Mouse (Mus musculus) midbrain, embryonic 12.5 days (tissue): Measurements from ENCODE around the gene Bach2. TPM values are rescaled to one million over a fixed set of nuclear protein-coding genes. Genes with fewer than 3 reads are reported as not detected.

Experiments
- ATAC-seq: fragments of 200-750 bp; cut with Nextera tagmentation; 2 replicates; pipeline ENCODE4 v1.8.0; 2017; ENCODE audit warnings: low read depth, moderate TSS enrichment, moderate library complexity; ENCODE audit not compliant: low FRiP score
- H3K27ac ChIP-seq: fragments of 300-500 bp; sonication (generic); replicated peaks from 2 replicates; pipeline ENCODE4 v1.5.1; 2016; ENCODE audit warnings: mild to moderate bottlenecking
- H3K27me3 ChIP-seq: fragments of 300-500 bp; sonication (generic); 2 replicates; pipeline ENCODE4 v1.6.1; 2016; ENCODE audit warnings: mild to moderate bottlenecking
- H3K36me3 ChIP-seq: fragments of 300-500 bp; sonication (generic); 2 replicates; pipeline ENCODE4 v1.6.1; 2016
- H3K4me1 ChIP-seq: fragments of 300-500 bp; sonication (generic); 2 replicates; pipeline ENCODE4 v1.6.1; 2016
- H3K4me2 ChIP-seq: fragments of 300-500 bp; sonication (generic); replicated peaks from 2 replicates; pipeline ENCODE4 v1.6.1; 2016; ENCODE audit warnings: mild to moderate bottlenecking, moderate library complexity
- H3K4me3 ChIP-seq: fragments of 300-500 bp; sonication (generic); 2 replicates; pipeline ENCODE4 v1.5.1; 2016; ENCODE audit warnings: mild to moderate bottlenecking
- H3K9ac ChIP-seq: fragments of 300-500 bp; sonication (generic); replicated peaks from 2 replicates; pipeline ENCODE4 v1.6.1; 2016; ENCODE audit warnings: mild to moderate bottlenecking, moderate library complexity
- H3K9me3 ChIP-seq: fragments of 300-500 bp; sonication (generic); 2 replicates; pipeline ENCODE4 v1.6.1; 2016; ENCODE audit warnings: mild to moderate bottlenecking
- WGBS: fragments of 180-500 bp; shearing (Covaris S2); methylation state at CpG from one replicate; pipeline ENCODE4 v1.1.7; 2016; 5-methylcytosine and 5-hydroxymethylcytosine counted together
- polyA plus RNA-seq: library from polyadenylated mRNA; unstranded; fragments of >200 nt; fragmentation: Nextera tagmentation; extraction: Ambion mirVana; gene quantifications from 2 replicates; pipeline ENCODE4 v1.2.1, GENCODE M21; 2016

The Bach2 gene
- polyA plus RNA-seq, 1 experiment from 2014 or later: 17.8 TPM

GRCm38 (mm10) chr4:32304221-32304703, 65.7 kb downstream of the Bach2 start:
- ATAC-seq: peak; percentile 53
- Histone ChIP-seq H3K27me3 (no peaks in the 10 kb centered on the region), H3K36me3 (no peaks in the 10 kb centered on the region), H3K27ac (peak overlapping the region; percentile 87), H3K9ac (0 out of 2 replicates have a peak overlapping the region, but pooled peaks have one; percentile 37), H3K9me3 (no peaks in the 10 kb centered on the region), H3K4me1 (peaks cover 50% of the 10 kb centered on the region), H3K4me2 (peak overlapping the region; percentile 34), H3K4me3 (no peak overlapping the region)
- 22% methylated on average over 6 of the region's 6 CpGs for WGBS

GRCm38 (mm10) chr4:32305036-32305615, 66.5 kb downstream of the Bach2 start:
- WGBS: 51% methylated on average over 18 of the region's 18 CpGs
- H3K9me3 ChIP-seq: no peaks in the 10 kb centered on the region
- ATAC-seq: no peak
- no peaks in the 10 kb centered on the region for H3K27me3 ChIP-seq
- peak overlapping the region; percentile 13; the same call in 1 of the 2 replicates for H3K4me2 ChIP-seq
- H3K4me3 ChIP-seq: no peak overlapping the region
- H3K4me1 ChIP-seq: peaks cover 50% of the 10 kb centered on the region
- H3K27ac ChIP-seq: peak overlapping the region; percentile 87
- no peaks in the 10 kb centered on the region for H3K36me3 ChIP-seq
- no peak overlapping the region for H3K9ac ChIP-seq

GRCm38 (mm10) chr4:32305683-32306082, 67.1 kb downstream of the Bach2 start:
- no peak for ATAC-seq
- Histone ChIP-seq H3K27ac (peak overlapping the region; percentile 87; the same call in 1 of the 2 replicates), H3K36me3 (no peaks in the 10 kb centered on the region), H3K27me3 (no peaks in the 10 kb centered on the region), H3K9me3 (no peaks in the 10 kb centered on the region), H3K4me1 (peaks cover 50% of the 10 kb centered on the region), H3K4me3 (no peak overlapping the region), H3K4me2 (no peak overlapping the region), H3K9ac (no peak overlapping the region)
- 81% methylated on average over 6 of the region's 6 CpGs for WGBS

DNA sequence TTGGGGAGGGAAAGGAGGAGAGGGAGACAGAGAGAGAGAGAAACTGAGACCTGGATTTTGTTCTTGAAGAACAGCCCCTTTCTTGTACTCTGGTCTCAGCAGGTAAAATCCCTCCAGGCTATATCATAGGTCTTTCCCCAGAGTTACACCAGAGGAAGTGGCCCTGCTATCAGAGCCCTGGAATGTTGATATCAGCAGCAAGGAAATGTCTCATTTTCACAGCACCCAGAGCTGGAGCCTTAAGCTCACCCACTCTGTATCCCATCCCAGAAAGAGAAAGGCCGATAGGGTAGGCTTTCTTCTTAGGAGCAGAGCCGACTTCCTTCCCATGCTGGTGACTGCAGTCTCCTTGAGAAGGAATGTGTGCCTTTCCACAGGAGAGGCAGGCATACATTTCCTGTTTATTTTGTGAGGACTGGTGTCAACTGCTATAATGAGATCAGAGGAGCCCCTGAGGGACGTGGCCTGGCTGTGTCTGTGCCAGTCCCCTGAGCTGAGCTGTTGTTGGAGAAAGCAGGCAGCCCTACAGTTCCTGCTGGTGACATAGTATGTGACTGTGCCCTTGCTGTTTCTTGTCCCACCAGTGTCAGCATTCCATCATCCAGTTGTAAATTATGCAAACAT, 67.7 kb downstream of the Bach2 start:
- no peak overlapping the region for H3K4me2 ChIP-seq
- no peak overlapping the region for H3K9ac ChIP-seq
- H3K9me3 ChIP-seq: no peaks in the 10 kb centered on the region
- no peaks in the 10 kb centered on the region for H3K36me3 ChIP-seq
- peaks cover 50% of the 10 kb centered on the region for H3K4me1 ChIP-seq
- no peak for ATAC-seq
- H3K27me3 ChIP-seq: no peaks in the 10 kb centered on the region
- 0 out of 2 replicates have a peak overlapping the region, but pooled peaks have one; percentile 35 for H3K27ac ChIP-seq
- WGBS: 42% methylated on average over 3 of the region's 3 CpGs
- no peak overlapping the region for H3K4me3 ChIP-seq

DNA sequence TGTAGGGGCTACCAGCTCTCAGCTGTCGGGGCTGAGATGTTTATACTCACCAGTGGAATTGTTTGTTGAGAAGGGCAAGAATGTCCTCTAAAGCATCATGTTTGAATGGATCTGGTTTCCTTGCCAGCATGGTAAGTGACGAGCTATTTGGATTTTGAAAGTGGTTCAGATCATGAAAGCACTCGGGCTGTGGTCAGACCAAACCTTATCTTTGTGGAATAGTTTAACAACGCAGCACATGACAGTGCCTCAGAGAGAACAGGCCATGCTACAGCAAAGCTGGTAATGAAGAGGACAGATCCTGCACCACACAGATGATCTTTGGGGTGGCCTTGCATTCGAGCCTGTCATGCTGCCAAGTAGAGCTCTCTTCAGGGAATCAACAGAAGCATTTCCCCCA, 68.6 kb downstream of the Bach2 start:
- no peak overlapping the region for H3K9ac ChIP-seq
- WGBS: 82% methylated on average over 5 of the region's 5 CpGs
- H3K9me3 ChIP-seq: no peaks in the 10 kb centered on the region
- no peaks in the 10 kb centered on the region for H3K36me3 ChIP-seq
- H3K4me1 ChIP-seq: peaks cover 52% of the 10 kb centered on the region
- H3K4me3 ChIP-seq: no peak overlapping the region
- no peak overlapping the region for H3K27ac ChIP-seq
- H3K27me3 ChIP-seq: no peaks in the 10 kb centered on the region
- no peak for ATAC-seq
- no peak overlapping the region for H3K4me2 ChIP-seq

DNA sequence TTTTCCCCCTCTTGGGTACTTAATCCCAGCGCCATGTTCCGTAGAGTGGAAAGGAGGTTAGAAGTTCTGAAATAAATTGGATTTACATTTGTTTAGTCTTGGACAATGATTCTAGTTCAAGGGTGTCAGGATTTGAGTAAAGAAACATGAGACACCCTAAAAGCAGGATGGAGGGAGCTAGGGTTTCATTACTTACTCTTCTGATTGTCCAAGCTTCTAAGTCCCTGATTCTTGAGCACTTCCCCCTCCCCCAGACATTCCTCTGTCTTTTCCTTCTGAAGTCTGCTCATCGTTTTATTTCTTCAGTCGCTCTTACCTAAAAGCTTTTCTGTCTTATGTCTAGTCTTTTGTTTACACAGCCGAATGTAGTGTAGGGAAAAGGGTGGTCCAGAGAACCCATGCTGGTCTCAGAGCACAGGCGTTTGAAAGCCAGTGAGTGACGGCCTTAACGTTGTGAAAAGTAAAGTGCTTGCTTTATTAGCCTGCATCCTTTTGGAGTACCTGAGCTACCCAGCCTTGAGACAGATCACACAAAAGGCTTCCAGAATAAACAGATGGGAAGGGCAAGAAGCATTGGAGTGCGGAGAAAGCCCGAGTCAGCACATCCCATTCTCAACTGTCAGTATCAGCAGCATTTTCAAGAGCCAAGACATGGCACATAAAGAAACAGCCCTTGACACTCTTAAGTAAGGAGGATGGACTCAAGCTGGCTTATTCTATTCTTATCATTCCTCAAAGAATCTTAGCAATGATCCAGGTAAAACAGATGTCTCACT, 73.8 kb downstream of the Bach2 start:
- no peak overlapping the region for H3K27ac ChIP-seq
- H3K4me1 ChIP-seq: peaks cover 11% of the 10 kb centered on the region
- no peaks in the 10 kb centered on the region for H3K27me3 ChIP-seq
- H3K9me3 ChIP-seq: peaks cover 5% of the 10 kb centered on the region; the same call in 1 of the 2 replicates
- ATAC-seq: no peak
- H3K4me2 ChIP-seq: no peak overlapping the region
- H3K9ac ChIP-seq: no peak overlapping the region
- H3K36me3 ChIP-seq: peaks cover 5% of the 10 kb centered on the region
- no peak overlapping the region for H3K4me3 ChIP-seq
- 50% methylated on average over 10 of the region's 10 CpGs for WGBS

GRCm38 (mm10) chr4:32314919-32315318, 76.3 kb downstream of the Bach2 start:
- Histone ChIP-seq H3K36me3 (peaks cover 15% of the 10 kb centered on the region), H3K4me1 (peaks cover 11% of the 10 kb centered on the region), H3K9ac (no peak overlapping the region), H3K9me3 (peaks cover 9% of the 10 kb centered on the region; the same call in 1 of the 2 replicates), H3K4me3 (no peak overlapping the region), H3K4me2 (no peak overlapping the region), H3K27ac (no peak overlapping the region), H3K27me3 (no peaks in the 10 kb centered on the region)
- ATAC-seq: no peak
- 87% methylated on average over 3 of the region's 3 CpGs for WGBS

GRCm38 (mm10) chr4:32318608-32319007, 80.0 kb downstream of the Bach2 start:
- Histone ChIP-seq H3K4me3 (no peak overlapping the region), H3K9ac (no peak overlapping the region), H3K4me2 (no peak overlapping the region), H3K27ac (no peak overlapping the region), H3K36me3 (peaks cover 23% of the 10 kb centered on the region), H3K4me1 (peaks cover 7% of the 10 kb centered on the region), H3K9me3 (peaks cover 15% of the 10 kb centered on the region; the same call in 1 of the 2 replicates), H3K27me3 (no peaks in the 10 kb centered on the region)
- WGBS: 93% methylated on average over 1 of the region's 1 CpGs
- ATAC-seq: no peak

GRCm38 (mm10) chr4:32319327-32319726, 80.7 kb downstream of the Bach2 start:
- Histone ChIP-seq H3K36me3 (peaks cover 23% of the 10 kb centered on the region), H3K9ac (no peak overlapping the region), H3K4me2 (no peak overlapping the region), H3K4me1 (peaks cover 9% of the 10 kb centered on the region), H3K4me3 (no peak overlapping the region), H3K9me3 (peaks cover 17% of the 10 kb centered on the region; the same call in 1 of the 2 replicates), H3K27ac (no peak overlapping the region), H3K27me3 (no peaks in the 10 kb centered on the region)
- 96% methylated on average over 3 of the region's 3 CpGs for WGBS
- ATAC-seq: no peak

- no peak for ATAC-seq
- Histone ChIP-seq H3K9me3 (peaks cover 17% of the 10 kb centered on the region; the same call in 1 of the 2 replicates), H3K27ac (no peak overlapping the region), H3K27me3 (no peaks in the 10 kb centered on the region), H3K9ac (no peak overlapping the region), H3K4me1 (peaks cover 16% of the 10 kb centered on the region), H3K4me2 (no peak overlapping the region), H3K4me3 (no peak overlapping the region), H3K36me3 (peaks cover 23% of the 10 kb centered on the region)
- 98% methylated on average over 1 of the region's 1 CpGs for WGBS
Observed at GRCm38 (mm10) chr4:32320039-32320438, 81.4 kb downstream of the Bach2 start.

DNA sequence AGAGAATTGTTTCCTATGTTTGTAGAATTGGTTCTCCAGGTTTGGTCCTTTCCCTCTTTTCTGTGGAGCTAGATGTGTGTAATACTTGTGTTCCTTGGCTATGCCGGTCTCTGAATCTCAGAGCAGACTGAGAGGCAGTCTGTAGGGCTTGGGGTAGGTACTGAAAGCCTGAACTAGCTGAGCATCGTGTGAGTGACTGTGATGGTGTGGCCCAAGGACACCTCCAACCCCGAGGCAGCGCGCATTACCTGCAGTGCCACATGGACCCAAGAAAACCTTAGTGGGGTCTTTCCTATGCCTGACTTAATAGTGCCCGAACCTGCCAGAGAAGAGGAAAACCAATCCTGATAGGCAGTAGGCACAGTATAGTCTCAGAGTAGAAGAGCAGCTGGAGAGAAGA, 85.5 kb downstream of the Bach2 start:
- Histone ChIP-seq H3K27me3 (no peaks in the 10 kb centered on the region), H3K36me3 (peaks cover 8% of the 10 kb centered on the region; the same call in 1 of the 2 replicates), H3K4me1 (peaks cover 50% of the 10 kb centered on the region), H3K27ac (no peak overlapping the region), H3K4me2 (no peak overlapping the region), H3K9ac (no peak overlapping the region), H3K9me3 (peaks cover 9% of the 10 kb centered on the region; the same call in 1 of the 2 replicates), H3K4me3 (no peak overlapping the region)
- ATAC-seq: no peak
- over 99% methylated on average over 6 of the region's 6 CpGs for WGBS

GRCm38 (mm10) chr4:32324967-32325366, 86.4 kb downstream of the Bach2 start:
- Histone ChIP-seq H3K4me2 (no peak overlapping the region), H3K27ac (no peak overlapping the region), H3K4me3 (no peak overlapping the region), H3K4me1 (peaks cover 50% of the 10 kb centered on the region), H3K9ac (no peak overlapping the region), H3K9me3 (peaks cover 9% of the 10 kb centered on the region; the same call in 1 of the 2 replicates), H3K36me3 (peaks cover 8% of the 10 kb centered on the region; the same call in 1 of the 2 replicates), H3K27me3 (no peaks in the 10 kb centered on the region)
- no peak for ATAC-seq
- WGBS: 73% methylated on average over 4 of the region's 4 CpGs
